Mouse (Mus musculus) R1 (cell line): Measurements from ENCODE around the gene Cyfip2.

Source experiments
- DNase-seq: peaks from one replicate; pipeline ENCODE4 v3.0.0-alpha.2; 2018; ENCODE audit warnings: low read depth, low spot score

The Cyfip2 gene

DNA sequence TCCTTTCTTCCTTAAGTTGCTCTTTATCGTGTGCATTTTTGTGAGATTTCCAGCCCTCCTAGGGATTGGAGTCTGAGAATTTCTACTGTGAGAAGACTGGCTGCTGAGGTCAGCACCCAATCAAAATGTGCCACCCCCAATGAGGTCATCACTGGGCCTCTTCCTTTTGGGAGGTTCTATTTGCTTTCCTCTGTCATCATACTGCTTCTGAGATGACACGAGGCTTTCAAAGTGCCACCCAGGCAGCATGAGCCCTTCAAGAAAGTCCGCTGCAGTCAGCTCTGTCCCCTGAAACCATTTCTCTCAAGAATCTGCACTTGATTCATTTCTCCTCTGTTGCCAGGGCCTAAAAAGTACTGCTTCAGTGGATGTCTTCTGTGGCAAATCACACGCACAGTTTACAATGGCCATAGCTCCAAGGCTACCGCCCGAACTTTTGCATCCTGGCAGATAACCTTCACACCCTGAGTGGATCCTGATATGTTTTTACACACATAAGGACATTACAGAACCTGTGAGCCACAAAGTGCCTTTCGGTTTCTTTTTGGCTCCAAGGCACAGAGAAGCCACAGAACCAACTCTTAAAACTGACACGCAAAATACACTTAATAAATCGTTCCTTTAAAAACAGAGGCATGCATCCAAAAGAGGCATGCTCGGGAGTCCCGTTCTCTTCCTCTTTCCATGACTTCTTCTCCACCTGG, 4.2 kb downstream of the Cyfip2 start:
- no peak for DNase-seq

DNA sequence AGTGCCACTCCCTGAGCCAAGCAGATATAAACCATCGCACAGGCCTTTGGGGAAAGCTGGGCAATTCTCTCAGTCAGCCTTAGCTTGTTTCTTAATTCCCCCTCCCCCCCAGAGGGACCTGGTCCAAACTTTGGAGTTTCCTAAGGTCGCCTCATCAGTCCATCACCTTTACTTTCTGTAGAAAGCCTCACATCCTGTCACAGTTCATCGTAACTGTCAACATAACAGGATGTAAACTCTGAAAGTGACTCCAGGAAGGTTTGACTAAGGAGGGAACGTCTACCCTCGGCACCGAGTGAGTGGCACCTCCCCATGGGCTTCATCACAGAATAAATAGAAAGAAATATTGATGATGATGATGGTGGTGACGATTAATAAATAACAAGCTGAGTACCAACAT, 4.9 kb downstream of the Cyfip2 start:
- no peak for DNase-seq

DNA sequence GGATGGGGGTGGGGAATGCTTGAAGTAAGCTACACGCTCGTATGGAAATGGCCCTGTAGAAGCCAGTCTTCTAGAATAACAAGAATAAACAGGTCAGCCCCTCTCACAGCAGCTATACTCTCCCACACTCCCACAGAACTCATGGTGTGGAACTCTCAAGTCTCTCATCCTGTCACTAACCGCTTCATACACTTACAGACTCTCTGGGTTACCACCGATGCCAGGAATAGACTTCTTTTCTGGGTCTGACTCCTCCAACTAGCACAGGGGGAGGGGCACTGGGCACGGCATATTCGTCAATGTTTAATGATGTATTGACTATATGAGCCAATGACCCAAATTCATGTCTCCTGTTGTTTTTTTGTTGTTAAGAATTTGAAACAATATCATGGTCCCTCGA, 5.9 kb downstream of the Cyfip2 start:
- DNase-seq: no peak

DNA sequence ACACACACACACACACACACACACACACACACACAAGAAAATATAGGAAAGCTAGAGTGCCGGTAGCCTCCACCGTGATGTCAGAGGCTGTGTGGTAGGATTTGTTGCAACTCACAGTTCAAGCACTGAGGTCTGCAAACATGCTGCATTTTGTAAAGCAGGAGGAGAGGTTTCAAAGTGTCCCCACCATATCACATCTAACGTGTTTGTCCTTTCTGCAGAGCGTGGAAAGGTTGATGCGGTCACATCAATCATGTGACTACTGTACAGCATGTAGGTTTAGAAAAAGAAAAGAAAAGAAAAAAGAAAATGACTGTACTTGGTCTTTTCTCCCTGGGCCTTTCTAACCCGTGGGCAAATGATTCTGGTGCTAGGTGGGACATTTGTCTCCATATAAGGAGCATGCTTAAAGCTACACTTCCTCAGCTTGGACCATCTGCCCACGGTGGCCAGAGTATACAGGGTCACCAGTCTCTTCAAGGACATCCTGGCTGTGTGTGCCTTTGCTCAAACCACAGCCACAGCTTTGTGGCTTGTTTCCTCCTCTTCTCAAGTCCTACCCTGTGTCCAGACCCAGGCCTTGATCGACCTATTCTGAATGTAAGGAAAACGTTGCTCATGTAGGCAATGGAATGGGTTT, 6.7 kb downstream of the Cyfip2 start:
- DNase-seq: no peak

DNA sequence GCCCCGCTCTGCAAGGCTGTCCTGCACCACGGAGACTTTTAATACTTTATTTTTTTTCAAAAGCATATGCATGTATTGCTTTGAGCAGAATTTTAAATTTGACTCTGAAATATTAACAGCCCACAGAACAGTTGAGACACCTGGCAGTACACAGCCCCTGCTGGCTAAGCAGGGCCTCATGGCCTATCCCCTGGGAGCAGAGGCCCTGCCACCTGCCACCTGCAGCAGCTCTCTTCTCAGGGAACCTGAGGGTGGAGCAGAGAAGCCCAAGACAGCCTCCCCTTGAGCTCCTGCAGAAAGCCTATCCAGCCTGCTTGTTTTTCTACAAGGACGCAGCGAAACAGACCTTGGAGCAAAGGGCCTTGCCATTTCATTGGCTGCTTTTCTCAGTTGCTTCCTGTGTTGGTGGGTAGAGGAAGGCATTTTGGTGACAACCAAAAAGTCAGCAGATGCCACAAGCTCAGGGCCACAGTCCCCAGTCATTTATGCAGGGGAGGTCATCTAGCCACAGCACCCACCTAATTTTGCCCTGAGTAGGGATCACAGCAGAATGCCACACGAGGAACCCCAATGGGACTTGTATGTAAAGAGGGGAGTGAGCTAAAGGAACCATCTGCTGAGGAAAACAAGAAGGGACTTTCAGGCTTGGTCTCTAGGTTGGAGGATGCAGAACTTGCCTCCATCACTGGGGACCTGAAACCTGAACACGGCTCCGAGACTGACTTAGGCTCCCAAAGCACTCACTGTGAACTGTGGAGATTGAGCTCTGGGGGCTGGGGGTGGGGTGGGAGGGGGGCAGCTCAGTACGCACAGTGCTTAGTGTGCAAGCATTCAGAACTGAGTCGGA, 7.6 kb downstream of the Cyfip2 start:
- no peak for DNase-seq

DNA sequence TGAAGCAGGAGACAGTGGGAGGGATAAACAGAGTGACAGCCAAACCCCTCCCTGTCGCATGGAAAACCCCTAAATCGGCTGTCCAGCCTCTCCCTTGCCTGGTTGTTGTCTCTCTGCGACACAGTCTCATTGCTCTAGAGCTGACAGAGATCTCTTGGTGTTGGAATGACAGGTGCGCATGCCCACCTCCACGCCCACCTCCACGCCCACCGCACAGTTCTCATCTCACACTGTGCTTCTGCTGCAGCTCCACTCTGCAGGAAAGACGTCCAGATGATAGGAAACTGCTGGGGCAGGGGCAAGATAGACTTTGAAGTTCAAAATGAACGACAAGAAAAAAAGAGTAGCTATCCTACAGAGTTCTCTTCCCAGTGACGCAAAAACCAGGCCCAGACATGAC, 8.6 kb downstream of the Cyfip2 start:
- DNase-seq: no peak

DNA sequence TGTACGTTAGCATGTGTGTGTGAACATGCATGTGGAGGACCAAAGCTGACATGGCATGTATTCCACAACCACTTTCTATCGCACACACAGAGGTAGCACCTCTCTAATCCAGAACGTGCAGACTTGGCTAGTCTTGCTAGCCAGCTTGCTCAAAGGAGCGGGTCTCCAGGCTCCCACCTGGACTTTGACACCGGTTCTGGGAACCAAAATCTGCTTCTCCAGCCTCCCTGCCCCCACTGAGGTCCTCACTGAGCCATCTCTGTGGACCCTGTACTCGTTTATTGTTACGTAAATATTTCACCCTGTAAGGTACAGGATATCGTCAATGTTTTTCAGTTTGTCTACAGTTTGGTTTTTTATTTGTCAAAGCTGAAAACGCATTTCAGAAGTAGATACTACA, 10.2 kb downstream of the Cyfip2 start:
- no peak for DNase-seq

DNA sequence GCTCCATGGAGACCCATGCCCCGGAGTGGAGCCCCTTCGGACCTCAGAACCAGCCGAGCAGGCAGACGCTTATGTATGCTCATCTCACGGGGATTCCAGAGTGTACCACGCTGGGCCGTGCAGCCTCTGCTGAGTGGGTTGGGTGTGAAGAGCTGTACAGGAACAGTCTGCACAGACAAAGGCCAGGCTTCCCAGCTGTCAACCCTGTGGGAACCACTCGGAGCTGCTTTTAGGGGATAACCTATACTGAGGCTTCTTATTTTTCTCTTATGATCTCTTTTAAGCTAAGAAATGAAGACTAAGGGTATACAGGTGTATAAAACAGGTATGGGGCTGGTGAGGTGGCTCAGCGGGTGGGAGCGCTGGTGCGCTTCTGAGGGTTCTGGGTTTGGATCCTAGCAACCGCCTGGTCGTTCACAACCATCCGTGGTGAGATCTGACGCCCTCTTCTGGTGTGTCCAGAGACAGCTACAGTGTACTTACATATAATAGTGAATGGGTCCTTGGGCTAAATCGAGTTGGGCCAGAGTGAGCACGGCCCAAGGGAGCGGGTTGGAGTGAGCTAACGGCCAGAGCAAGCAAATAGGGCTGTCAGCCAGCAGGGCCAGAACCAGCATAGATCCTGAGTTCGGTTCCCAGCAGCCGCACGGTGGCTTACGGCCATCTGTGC, 10.9 kb downstream of the Cyfip2 start:
- DNase-seq: peak; percentile 9

DNA sequence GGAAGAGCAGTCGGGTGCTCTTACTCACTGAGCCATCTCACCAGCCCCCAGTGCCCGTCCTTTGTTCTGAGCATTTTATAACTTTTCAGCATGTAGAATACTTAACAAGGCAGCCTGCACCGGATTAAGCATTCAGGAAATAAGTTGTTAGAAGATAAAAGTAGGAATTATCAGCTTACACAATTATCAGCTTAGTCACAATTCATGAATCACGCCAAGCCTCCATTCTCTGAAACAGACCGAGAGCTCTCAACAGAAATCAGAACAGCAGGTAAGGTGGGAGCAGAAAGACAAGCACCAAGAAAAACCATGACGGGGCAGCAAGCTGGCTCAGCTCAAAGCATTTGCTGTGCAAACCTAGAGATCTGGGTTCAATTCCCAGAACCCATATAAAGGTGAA, 12.8 kb downstream of the Cyfip2 start:
- no peak for DNase-seq

DNA sequence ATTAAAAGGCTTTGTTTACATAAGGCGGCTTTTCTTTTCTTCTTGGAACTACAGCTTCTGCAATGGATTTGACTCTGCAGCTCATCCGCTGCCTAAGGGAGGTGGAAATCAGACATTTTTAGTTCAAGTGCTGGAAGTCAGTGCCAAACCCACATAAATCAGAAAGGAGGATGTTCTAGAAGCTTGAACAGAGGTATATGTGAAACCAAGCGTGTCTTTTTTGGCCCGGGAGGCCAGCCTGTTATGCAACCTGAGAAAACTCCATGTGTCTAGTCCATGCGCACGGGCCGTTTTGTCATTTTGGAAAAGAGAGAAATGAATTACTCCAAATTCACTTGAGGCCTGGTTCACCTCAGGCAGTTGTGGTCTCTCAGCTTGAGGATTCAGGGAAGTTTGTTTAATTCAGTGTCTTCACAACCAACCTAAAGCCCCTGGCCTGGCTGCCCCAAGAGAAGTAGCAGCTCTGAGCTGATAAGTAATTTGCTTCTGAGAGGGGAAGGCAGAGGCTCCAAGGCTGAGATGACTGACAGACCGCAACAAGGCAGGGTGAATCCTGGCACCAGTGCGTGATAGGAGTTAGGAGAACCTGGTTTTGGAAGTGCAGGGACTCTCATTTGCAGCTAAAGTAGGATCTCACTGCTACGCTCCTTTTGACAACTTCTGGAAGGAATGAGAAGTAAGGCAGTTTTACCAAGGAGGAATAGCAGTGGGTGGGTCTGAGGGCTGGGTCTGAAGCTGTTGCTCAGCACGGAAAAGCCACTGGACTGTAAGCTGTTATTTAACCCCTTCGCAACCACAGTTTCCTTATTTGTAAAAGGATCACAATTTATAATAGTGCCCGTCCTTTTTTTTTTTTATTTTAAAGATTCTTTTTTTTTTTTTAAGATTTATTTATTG, 13.5 kb downstream of the Cyfip2 start:
- DNase-seq: no peak

DNA sequence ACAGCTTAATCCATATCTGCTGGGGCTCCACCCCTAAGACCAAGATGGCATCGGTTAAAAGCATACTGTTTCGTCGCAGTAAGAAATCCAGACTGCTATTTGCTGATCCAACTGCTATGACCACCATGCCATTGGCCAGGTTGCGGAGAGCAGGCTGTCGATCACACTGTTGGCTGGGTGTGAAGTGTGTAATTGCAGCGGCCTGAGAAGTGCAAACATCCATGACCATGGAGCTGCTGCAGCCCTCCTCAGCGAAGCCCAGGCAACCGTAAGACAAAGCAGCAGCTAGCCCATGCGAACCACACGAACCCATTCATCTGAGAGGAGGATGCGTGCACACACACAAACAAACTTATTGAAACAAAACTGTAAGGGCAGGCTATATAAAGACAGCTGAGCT, 18.3 kb downstream of the Cyfip2 start:
- no peak for DNase-seq

DNA sequence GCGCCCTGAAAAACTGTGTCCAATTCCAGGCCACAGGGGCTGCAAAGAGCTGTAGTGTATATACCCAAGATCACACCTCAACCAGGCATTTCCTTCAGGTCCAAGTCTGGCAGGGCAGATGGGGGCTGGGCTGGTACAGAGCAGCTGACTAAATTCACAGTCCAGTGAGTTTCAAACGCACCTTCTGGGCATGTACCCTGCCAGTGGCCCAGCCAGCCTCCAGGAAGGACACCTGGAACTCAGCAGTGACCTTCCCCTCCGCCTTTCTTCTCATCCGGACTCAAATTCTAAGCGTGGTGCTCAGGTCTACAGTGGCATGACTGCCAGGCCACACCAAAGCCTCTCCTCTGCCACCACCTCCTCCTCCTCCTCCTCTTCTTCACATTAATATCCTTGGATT, 19.2 kb downstream of the Cyfip2 start:
- DNase-seq: no peak

DNA sequence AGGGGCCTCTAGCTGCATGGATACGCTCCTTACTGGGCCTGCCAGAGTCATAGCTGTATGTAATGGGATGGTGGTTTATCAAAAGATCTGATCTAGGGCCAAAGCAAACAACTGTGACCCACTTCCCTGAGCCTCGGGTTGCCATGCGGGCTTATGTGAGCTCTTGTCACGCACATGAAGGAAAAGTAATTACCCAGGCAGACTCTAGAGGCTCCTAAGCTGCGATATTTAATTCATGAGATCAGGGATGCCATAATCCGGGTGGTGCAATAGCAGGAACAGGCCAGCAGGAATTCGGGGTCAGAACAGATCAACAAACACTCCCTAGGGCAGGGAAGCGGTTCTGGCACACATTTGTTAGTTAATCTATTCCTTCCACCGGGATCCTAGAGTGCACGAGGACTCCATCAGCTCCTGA, 21.7 kb downstream of the Cyfip2 start:
- peak; percentile 34 for DNase-seq

DNA sequence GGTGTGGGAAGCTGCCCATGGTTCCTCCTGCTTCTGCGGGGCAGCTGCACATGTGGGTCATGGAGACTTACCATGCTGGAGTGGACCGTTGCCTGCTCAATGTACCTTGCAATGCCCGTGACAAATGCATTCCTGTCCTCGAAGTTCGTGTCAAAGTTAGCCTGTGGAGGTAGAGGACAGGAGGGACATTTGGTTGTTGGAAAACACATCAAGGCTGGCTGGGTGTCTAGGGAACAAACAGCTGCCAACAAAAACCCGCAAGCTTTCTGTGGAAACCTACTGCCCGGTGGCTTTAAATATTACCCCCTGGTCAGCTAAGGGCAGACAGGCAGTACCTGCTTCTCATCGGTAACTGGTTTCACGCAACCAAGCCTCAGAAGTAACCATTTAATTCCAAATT, 23.1 kb downstream of the Cyfip2 start:
- DNase-seq: no peak

DNA sequence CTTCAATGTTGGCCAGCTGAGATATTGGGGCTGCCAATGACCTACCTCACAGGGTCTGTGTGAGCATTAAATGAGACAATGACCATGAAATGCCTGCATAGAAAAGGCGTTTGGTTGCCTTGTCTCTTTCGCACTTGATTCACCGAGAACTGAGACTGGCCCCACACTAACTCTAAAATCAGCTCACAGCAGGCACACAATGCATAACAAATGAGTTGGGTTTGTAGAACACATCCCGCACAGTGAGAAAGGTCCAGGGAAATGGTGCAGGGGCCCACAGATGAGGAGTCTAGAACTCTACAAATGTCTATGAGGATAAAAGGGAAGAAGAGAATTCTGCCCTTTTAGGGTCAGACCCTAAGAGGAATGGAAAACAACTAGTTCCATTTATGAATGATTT, 23.6 kb downstream of the Cyfip2 start:
- DNase-seq: peak; percentile 51

DNA sequence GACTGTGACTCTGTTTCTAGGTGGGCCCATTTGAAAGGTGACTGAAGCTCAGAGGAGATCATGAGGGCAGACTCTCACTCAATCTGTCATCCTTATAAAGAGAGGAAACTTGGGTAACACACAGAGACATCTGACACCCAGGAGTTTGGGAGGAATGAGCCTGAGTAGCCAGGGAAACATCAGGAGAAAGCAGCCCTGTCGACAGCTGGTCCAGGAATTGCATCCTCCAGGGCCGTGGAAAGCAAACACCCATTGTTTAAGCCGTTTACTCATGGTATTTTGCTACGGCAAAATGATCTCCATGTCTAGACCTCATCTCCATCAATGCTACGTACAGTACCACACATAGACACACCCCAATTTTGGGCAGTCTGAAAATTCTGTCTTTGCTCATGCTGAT, 24.6 kb downstream of the Cyfip2 start:
- no peak for DNase-seq

DNA sequence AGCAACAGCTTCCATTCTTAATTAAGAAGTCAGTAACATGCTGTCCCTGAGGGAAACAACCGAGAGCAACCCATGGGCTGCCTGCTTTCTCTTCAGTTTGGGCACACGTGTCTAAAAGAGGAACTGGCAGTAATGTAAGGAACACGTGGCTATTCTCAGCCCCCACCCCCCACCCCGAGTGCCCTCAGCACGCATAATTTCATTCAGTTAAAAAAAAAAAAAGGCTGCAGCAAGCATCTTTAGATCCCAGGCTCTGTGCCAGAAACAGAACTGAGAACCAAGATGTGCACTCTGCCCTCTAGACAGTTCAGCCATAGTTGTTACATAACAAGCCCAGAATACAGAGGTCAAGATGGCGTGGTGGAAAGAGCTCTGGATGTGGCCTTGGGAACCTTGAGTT, 25.9 kb downstream of the Cyfip2 start:
- DNase-seq: no peak

DNA sequence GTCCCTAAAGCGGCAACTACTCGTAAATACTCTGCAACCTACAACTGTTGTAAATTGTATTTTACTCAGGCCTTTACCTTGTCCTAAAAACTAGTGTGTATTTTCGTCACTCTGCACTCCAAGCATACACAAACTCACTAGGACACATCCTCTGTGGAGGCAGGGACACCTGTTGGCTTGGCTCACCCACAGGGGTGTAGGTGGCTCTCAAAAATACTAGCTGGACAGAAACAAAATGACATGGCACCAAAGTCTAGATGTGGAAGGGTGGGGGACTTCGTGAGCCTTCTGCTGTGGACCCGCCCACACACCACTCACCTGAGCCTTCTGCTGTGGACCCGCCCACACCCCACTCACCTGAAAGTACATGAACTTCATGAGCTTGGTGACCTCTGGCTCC, 28.9 kb downstream of the Cyfip2 start:
- no peak for DNase-seq

DNA sequence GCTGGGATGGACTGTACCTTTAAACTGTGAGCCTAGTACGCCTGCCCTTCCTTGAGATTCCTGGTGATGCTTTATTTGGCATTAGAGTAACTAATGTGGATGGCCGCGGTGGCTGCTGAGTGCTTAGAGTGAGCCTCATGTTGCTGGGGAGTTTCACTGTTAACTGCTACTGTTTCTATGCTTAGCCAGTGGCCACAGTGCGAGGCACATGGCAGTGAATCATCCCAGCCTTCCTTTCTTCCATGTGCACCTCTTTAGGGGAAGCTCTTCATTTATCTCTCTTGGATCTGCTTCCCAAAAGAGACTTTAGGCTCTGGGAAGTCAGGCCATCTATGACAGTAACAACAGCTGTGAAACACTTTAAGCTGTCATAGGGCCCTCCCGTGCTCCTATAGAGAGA, 30.0 kb downstream of the Cyfip2 start:
- no peak for DNase-seq

DNA sequence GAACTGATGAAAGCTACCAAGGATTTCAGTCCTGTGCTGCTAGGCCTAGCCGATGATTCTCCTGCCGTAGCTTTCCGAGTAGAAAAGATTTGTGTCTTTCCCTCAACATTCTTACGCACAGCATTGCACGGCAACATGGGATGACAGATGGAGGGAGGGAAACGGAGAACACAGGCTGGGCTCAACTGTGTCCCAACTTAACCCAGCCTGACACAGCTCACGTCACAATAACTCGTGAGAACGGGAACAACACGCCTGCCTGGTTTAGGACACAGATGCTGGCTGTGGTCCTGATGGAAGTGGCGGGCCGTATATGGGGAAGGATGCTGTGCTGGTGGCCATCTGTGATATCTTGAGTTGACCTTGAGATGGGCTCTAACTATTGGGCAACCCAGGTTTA, 34.0 kb downstream of the Cyfip2 start:
- no peak for DNase-seq

DNA sequence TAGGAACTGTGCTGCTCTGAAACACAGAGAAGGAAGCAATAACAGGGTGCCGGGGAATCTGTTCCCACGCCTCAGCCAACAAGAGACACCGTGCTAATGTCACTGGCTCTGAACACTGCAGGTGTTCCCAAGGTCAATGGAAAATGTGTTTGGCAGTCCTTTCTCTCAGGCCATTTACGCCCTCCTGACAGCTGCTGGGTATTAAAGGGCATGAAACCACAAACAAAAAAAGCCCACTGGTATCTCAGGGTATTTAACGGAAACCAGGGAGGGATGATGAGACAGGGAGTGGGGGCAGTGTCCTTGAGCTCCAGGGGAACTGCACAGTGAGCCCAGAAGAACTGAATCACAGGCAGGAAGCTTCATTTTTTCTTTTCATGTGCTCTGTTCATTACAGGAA, 34.5 kb downstream of the Cyfip2 start:
- DNase-seq: no peak
